Mouse (Mus musculus) fibroblast of lung, adult 2 months (primary cell): ENCODE measurements around the gene Ciao1.
A peak's percentile ranks its signal among the peaks of the same experiment; 100 is the strongest.
"Not testable (repeated sequence)": the region's sequence is repeated elsewhere in the genome, so short reads cannot be mapped to it uniquely, and the experiment has no call there.

Experiments used
- DNase-seq: peaks from one replicate; pipeline ENCODE4 v3.0.0-alpha.2; 2011; ENCODE audit warnings: low read depth

Ciao1 gene

DNA sequence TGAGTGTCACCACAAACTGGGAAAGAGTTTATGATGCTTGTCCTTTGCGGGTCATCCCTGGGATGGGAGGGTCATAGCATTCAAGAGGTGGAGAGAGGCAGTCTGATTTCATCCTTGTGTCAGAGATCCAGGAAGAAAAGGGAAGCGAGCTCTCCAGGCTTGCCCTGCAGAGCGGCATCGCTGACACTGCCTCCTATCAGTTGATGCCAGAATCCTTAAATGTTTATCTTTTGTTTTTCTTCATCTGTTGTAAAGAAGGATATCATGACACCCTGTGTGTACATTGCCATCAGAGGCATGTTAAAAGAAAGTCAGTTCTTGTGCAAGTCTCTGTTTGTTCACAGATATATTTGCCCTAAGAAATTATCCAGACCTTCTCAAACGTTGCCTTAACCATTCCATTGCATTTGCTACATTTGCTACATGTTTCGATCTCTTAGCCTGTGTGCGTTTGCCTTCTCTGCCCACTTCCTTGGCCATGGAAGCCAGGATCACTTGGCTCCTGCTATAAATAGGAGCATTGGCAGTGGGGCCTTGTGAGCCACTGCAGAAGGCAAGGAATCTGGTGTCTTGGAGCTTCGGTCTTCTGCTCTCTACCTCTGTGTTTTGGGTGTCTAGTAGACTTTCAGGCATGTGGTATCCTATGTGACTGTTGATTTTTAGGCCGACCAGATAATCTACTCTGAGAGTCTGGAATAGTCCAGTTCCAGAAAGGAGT, 2.8 kb upstream of the Ciao1 start:
- DNase-seq = no peak

- DNase-seq = no peak
Observed at GRCm38 (mm10) chr2:127248334-127249004, 853 bp upstream of the Ciao1 start.

DNA sequence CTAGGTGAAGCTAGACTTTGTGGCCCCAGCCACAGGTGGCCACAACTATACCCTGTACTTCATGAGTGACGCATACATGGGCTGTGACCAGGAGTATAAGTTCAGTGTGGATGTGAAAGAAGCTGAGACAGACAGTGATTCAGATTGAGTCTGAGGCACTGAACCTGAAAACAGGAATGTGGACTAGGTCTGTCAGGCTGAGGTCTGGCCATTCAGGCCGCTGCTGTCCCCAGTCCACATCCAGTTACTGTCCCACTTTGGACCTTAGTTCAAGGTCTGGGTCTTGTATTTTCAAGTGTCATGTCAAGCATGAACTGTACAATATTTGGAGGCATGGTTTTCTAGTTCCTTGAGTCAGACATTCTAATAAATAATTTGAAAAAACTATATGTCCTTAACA, 7.6 kb downstream of the Ciao1 start:
- DNase-seq = no peak

GRCm38 (mm10) chr2:127237897-127238610, 9.6 kb downstream of the Ciao1 start:
- no peak for DNase-seq

DNA sequence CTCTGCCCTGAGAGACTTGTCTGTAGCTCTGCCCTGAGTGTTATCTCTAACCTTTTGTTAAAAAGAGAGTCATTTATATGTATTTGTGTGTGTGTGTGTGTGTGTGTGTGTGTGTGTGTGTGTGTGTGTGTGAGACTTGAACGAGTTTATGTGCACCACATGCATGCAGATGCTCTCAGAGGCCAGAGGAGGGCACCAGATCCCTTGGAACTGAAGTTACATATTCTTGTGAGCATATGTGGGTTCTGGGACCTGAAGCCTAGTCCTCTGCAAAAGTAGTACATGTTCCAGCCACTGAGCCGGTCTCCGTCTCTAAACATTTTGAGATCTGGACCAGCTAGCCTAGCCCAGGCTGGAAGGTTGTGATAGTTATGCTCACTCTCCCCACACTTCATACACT, 22.4 kb downstream of the Ciao1 start:
- no peak for DNase-seq

DNA sequence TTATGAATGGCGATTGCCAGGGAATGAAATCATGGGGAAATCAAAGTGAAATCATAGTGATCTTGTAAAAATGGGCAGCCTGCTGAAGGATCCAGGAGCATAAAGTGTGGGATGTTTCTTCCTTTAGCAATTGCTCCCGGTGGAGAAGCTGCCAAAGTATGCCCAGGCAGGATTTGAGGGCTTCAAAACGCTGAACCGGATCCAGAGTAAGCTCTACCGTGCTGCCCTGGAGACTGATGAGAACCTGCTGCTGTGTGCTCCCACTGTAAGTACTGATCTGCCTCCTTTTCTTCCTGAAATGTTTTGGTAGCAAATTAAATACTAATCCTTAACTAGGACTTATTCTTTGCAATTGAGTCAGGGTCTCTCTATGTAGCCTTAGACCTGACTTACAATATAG, 29.9 kb downstream of the Ciao1 start:
- no peak for DNase-seq

GRCm38 (mm10) chr2:127210701-127211100, 36.9 kb downstream of the Ciao1 start:
- no peak for DNase-seq

DNA sequence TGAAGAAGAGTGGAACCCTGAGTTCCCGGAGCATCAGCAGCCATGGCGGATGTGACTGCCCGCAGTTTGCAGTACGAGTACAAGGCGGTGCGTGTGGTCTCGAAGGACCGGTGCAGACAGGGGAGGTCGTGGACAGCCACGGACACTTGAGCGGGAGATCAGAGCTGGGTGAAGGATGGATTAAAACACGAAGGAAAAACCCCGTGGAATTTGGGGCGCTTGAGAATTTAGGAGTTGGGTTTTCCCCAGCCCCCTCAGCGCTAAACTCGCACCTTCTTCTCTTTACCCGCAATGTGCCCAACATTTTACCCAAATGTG, 39.2 kb downstream of the Ciao1 start:
- DNase-seq = no peak

GRCm38 (mm10) chr2:127207547-127208451, 39.8 kb downstream of the Ciao1 start, which contains the start of the genes 1810024B03Rik and Snrnp200:
1810024B03Rik (minus strand) TSS chr2:127208280.
Snrnp200 (plus strand) TSS chr2:127208386.
- DNase-seq = peak; percentile 91

DNA sequence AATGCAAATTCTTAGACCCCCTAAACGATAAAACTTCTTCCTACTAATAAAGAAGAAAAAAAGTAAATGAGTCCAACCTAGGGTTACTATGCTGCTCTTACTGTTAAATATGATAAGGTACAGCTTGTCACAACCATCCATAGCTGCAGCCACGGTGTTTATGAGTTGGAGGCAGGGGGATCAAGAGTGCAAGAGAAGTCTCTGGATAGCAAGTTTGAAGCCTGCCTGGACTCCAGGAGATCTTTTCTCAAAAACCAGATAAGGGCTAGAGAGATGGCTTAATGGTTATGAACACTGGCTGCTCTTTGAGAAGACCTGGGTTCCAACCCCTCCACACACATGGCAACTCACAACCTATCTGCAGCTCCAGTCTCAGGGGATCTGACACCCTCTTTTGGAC, 40.7 kb downstream of the Ciao1 start:
- no peak for DNase-seq

GRCm38 (mm10) chr2:127205936-127206335, 41.7 kb downstream of the Ciao1 start:
- not testable (repeated sequence) for DNase-seq

GRCm38 (mm10) chr2:127204932-127205331, 42.7 kb downstream of the Ciao1 start:
- peak; percentile 14 for DNase-seq
